Mouse (Mus musculus) lung, embryonic 16.5 days (tissue): Measurements from ENCODE around the gene Coq2. TPM values are rescaled to one million over a fixed set of nuclear protein-coding genes. Genes with fewer than 3 reads are reported as not detected.

ENCODE experiments used
- ATAC-seq: fragments of 200-750 bp; cut with Nextera tagmentation; 2 replicates; pipeline ENCODE4 v1.8.0; 2017; ENCODE audit warnings: low read depth, mild to moderate bottlenecking, moderate library complexity
- H3K27ac ChIP-seq: fragments of 300-500 bp; sonication (generic); 2 replicates; pipeline ENCODE4 v1.5.1; 2014; ENCODE audit warnings: mild to moderate bottlenecking, control low read depth, low read length
- H3K27me3 ChIP-seq: fragments of 300-500 bp; sonication (generic); 2 replicates; pipeline ENCODE4 v1.6.1; 2014; ENCODE audit warnings: low read depth, low read length, mixed read lengths; ENCODE audit not compliant: control insufficient read depth, insufficient read depth
- H3K36me3 ChIP-seq: fragments of 300-500 bp; sonication (generic); 2 replicates; pipeline ENCODE4 v1.6.1; 2014; ENCODE audit warnings: low read length; ENCODE audit not compliant: control insufficient read depth, insufficient read depth
- H3K4me1 ChIP-seq: fragments of 300-500 bp; sonication (generic); replicated peaks from 2 replicates; pipeline ENCODE4 v1.6.1; 2014; ENCODE audit warnings: low read length, mixed read lengths; ENCODE audit not compliant: control insufficient read depth, insufficient read depth
- H3K4me2 ChIP-seq: fragments of 300-500 bp; sonication (generic); 2 replicates; pipeline ENCODE4 v1.6.1; 2014; ENCODE audit warnings: low read depth, low read length, control low read depth
- H3K4me3 ChIP-seq: fragments of 300-500 bp; sonication (generic); 2 replicates; pipeline ENCODE4 v1.5.1; 2014; ENCODE audit warnings: mild to moderate bottlenecking, low read length, control low read depth
- H3K9ac ChIP-seq: fragments of 300-500 bp; sonication (generic); 2 replicates; pipeline ENCODE4 v1.6.1; 2014; ENCODE audit warnings: low read length, control low read depth
- H3K9me3 ChIP-seq: fragments of 300-500 bp; sonication (generic); 2 replicates; pipeline ENCODE4 v1.6.1; 2016; ENCODE audit warnings: low read length; ENCODE audit not compliant: control insufficient read depth
- WGBS: fragments of 180-500 bp; shearing (Covaris S2); extraction: QIAGEN DNeasy Blood & Tissue Kit; methylation state at CpG from one replicate; pipeline ENCODE4 v1.1.7; 2014; 5-methylcytosine and 5-hydroxymethylcytosine counted together
- polyA plus RNA-seq: library from polyadenylated mRNA; unstranded; fragments of >200 nt; fragmentation: Nextera tagmentation; extraction: Ambion mirVana; gene quantifications from 2 replicates; pipeline ENCODE4 v1.2.1, GENCODE M21; 2015

Gene Coq2
- polyA plus RNA-seq, 1 experiment from 2014 or later, result 44.1 TPM

DNA sequence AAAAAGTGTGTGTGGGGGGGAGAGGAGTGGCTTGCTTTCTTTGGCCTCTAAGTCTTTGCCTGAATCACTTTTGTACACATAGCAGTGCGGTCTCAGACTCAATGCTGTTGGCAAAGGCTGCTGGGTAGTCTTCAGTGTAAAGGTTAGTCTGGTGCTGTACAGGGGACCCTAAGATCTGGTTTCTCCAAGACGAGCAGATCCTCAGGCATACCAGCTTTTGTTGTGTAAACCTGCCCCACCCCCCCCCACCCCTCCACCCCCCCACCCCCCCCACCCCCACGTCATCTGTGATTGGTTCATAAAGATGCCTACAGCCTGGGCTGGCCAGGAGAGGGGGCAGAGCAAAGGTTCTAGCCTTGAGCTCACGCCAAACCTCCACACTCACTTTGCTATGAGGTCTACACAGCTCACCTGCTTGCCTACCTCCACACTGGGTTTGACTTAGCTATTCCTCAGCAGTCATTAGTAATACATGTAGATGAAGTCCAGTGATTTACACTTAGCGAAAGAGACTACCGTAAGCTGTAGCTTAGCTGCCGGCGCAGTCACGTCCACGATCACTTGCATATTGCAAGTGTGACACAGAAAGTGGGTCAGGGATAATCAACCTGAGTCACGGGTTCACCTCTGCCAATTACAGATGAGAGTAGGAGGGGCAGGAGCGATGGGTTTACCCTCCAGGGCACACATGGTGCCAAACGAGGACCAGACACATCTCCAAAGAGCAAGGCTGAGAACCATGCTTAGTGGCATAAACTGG, 26.1 kb upstream of the Coq2 start:
- Histone ChIP-seq H3K4me3 (no peak overlapping the region), H3K4me1 (no peaks in the 10 kb centered on the region), H3K36me3 (no peaks in the 10 kb centered on the region), H3K4me2 (no peak overlapping the region), H3K27me3 (no peaks in the 10 kb centered on the region), H3K9ac (no peak overlapping the region), H3K27ac (no peak overlapping the region), H3K9me3 (no peaks in the 10 kb centered on the region)
- WGBS, result 85% methylated on average over 12 of the region's 13 CpGs
- ATAC-seq, result no peak

DNA sequence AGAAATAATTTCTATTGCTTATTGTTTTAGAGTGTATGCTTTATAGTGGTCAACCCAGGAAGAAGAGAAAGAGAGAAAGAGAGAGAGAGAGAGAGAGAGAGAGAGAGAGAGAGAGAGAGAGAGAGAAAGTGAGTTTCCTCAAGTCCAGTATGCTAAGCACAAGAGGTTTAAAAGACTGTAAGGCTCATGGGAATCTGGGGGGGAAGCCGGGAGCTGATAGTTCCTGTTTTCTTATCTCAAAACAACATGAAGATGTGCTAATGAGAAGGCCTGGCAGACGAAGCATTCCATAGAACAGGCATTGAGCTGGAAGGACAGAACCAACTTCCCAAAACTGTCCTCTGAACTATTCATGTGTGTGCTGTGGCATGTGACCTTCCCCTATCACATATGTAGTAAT, 22.9 kb upstream of the Coq2 start:
- no peak for ATAC-seq
- 44% methylated on average over 2 of the region's 2 CpGs for WGBS
- Histone ChIP-seq H3K4me1 (no peaks in the 10 kb centered on the region), H3K9me3 (no peaks in the 10 kb centered on the region), H3K4me2 (no peak overlapping the region), H3K9ac (no peak overlapping the region), H3K4me3 (no peak overlapping the region), H3K27ac (no peak overlapping the region), H3K27me3 (no peaks in the 10 kb centered on the region), H3K36me3 (no peaks in the 10 kb centered on the region)

DNA sequence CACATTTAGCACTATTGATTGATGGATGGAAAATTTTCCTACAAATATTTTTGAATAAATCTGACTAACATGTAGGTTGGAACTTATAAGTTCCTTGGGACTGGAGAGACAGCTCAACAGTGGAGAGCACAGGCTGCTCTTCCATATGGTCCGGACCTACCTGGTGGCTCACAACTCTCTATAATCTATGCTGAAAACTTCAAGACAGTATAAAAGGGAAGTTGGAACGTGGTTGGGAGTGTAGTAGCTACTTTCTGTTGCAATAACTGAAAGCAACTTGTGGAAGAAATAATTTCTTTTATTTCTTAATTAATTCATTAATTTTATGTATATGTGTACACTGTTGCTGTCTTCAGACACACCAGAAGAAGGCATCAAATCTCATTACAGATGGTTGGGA, 22.5 kb upstream of the Coq2 start:
- Histone ChIP-seq H3K27me3 (no peaks in the 10 kb centered on the region), H3K4me3 (no peak overlapping the region), H3K9me3 (no peaks in the 10 kb centered on the region), H3K9ac (no peak overlapping the region), H3K4me2 (no peak overlapping the region), H3K27ac (no peak overlapping the region), H3K36me3 (no peaks in the 10 kb centered on the region), H3K4me1 (no peaks in the 10 kb centered on the region)
- ATAC-seq, result no peak
- 73% methylated on average over 2 of the region's 2 CpGs for WGBS

DNA sequence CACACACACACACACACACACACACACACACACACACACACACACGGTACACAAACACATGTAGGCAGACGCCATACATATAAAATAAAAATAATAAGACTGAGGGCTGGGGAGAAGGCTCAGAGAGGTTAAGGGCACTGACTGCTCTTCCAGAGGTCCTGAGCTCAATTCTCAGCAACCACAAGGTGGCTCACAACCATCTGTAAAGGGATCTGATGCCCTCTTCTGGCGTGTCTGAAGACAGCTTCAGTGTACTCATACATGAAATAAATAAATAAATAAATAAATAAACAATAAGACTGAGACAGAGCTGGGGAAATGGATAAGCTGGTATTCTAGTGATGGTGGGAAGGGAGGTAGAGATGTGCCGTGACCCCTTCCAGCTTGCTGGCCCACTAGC, 10.7 kb upstream of the Coq2 start:
- Histone ChIP-seq H3K4me3 (no peak overlapping the region), H3K36me3 (no peaks in the 10 kb centered on the region), H3K4me1 (no peaks in the 10 kb centered on the region), H3K27ac (no peak overlapping the region), H3K4me2 (no peak overlapping the region), H3K27me3 (no peaks in the 10 kb centered on the region), H3K9ac (no peak overlapping the region), H3K9me3 (no peaks in the 10 kb centered on the region)
- ATAC-seq, result no peak
- WGBS, result 61% methylated on average over 4 of the region's 4 CpGs

DNA sequence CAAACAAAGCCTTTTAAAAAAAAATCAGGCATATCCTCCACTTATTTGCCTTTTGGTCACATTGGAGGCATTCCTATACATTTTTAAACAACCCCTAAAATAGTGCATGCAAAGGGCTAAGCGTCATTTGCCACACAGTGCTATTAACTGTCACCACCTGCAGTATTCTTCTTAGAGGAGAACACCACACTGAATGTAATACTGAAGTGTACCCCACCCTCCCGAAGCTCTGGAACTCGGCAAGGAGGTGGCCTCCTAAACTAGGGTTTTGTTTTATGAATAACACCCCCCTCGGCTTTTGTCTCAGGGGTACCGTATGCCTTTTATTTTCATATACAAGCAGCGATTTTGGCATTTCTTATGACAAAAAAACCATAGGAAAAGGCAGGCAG, 5.6 kb upstream of the Coq2 start:
- no peak overlapping the region for H3K27ac ChIP-seq
- H3K36me3 ChIP-seq, result no peaks in the 10 kb centered on the region
- no peak overlapping the region for H3K9ac ChIP-seq
- 75% methylated on average over 6 of the region's 6 CpGs for WGBS
- no peaks in the 10 kb centered on the region for H3K27me3 ChIP-seq
- no peaks in the 10 kb centered on the region for H3K9me3 ChIP-seq
- H3K4me3 ChIP-seq, result no peak overlapping the region
- no peak for ATAC-seq
- H3K4me1 ChIP-seq, result no peaks in the 10 kb centered on the region
- H3K4me2 ChIP-seq, result no peak overlapping the region

DNA sequence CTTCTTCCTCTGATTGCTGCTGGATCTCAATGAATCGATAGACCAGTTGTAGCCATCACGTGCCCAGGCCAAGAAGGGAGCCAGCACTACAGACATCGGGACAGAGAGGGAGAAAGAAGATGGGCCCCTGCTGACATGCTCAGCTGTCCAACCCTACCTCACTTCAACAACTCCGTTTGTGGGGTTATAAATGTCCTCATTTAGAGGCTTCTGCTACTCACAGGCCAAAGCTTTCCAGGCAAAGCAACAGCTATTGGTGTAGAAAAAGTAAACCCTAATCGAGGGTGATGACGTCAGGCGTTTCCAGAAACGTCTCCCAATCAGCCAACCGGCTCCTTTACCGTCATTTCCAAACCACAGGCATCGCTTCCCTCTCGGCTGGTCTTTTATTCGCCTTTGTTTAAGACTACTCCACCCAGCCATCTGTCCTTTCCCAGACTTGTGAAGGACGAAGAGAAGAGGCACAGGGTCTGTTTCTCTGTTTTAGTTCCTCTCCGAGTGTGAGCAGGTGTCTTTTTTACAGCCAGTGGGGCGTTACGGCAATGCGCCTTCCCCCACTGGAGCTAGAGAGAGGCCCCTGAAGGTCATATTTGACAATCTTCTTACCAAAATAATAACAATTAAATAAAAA, 5.1 kb upstream of the Coq2 start:
- no peak for ATAC-seq
- H3K9me3 ChIP-seq, result no peaks in the 10 kb centered on the region

DNA sequence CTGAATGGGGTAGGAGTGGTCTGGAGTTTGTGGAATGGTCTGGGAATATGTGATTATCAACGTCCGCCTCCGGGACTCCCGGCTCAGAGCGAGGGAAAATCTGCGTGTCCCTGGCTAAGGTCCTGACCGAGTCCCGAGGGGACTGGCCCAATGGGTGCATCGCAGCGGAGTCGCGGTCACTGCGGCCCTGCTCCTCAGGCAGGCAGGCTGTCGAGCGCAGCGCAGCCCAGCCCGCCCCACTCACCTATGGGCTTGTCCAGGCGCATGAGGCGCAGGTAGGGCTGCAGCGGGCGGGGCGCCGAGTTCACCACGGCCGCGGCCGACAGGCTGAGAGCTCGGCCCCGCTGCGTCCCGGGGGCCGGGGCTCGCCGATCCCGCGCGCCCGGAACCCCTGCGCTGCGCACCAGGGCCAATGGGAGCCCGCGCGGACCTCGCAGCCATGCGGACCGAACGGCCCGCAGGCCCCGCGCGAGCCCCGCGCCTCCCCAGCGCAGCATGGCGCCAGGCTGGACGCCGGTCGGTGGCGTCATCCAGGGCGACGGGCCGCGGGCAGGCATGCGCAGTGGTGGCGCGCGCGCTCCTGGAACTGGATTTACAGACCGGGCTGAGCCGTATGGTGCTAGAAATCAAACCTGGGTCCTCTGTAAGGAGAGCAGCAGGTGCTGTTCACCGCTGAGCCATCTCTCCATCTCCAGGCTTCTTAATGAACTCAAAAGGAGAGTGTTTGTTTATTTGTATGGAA, 1.0 kb downstream of the Coq2 start:
- peak overlapping the region; percentile 84 for H3K4me2 ChIP-seq
- peak overlapping the region; percentile 81 for H3K4me3 ChIP-seq
- WGBS, result under 1% methylated on average over 70 of the region's 71 CpGs
- no peaks in the 10 kb centered on the region for H3K36me3 ChIP-seq
- H3K27ac ChIP-seq, result peak overlapping the region; percentile 57
- H3K27me3 ChIP-seq, result no peaks in the 10 kb centered on the region
- ATAC-seq, result peak; percentile 97
- peaks cover 16% of the 10 kb centered on the region for H3K4me1 ChIP-seq
- H3K9ac ChIP-seq, result peak overlapping the region; percentile 87
- no peaks in the 10 kb centered on the region for H3K9me3 ChIP-seq

More for the DNA sequence above, 5.1 kb upstream of the Coq2 start:
- no peaks in the 10 kb centered on the region for H3K27me3 ChIP-seq
- no peak overlapping the region for H3K4me3 ChIP-seq
- H3K4me2 ChIP-seq, result no peak overlapping the region
- no peak overlapping the region for H3K27ac ChIP-seq
- no peak overlapping the region for H3K9ac ChIP-seq
- WGBS, result 66% methylated on average over 18 of the region's 18 CpGs
- no peaks in the 10 kb centered on the region for H3K4me1 ChIP-seq
- no peaks in the 10 kb centered on the region for H3K36me3 ChIP-seq

DNA sequence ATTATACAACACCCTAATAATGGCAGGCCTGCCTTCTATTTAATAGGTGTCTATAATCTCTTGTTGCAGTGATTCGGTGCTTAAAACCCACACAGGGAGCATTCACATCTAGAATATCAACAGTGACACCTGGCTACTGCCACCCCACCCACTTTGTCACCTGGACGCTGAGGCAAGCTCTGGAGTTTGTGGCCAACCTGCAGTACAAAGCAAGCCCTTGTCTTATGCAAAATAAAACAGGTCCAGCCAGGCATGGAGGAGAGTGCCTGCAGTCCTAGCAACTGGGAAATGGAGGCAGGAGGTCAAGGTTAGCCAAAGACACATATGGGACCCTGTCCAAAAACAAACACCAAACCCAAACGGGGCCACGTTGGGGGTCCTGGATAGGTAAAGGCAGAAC, 2.5 kb downstream of the Coq2 start:
- Histone ChIP-seq H3K4me3 (no peak overlapping the region), H3K27ac (no peak overlapping the region), H3K36me3 (peaks cover 4% of the 10 kb centered on the region; the same call in 1 of the 2 replicates), H3K4me2 (no peak overlapping the region), H3K9ac (no peak overlapping the region), H3K27me3 (no peaks in the 10 kb centered on the region), H3K9me3 (no peaks in the 10 kb centered on the region), H3K4me1 (peaks cover 16% of the 10 kb centered on the region)
- no peak for ATAC-seq
- 71% methylated on average over 4 of the region's 4 CpGs for WGBS

DNA sequence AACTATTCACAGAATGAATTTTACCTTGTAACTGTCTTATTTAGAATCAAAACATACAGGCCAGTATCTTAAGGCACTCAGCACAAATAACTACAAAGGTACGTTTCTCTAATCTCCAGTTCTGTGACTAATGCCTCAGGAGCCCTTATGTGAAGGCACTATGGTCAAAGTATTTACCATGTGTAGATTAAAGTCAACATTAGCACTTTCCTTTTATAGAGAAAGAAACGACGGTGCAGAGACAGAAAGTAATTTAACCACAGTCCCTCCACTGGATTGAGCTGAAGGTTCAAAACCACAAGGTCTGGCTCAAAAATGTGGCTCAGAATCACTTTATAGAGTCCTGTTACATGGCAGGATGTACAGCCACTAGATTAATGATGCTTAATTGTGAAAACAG, 3.0 kb downstream of the Coq2 start:
- no peak for ATAC-seq
- WGBS, result 52% methylated on average over 3 of the region's 3 CpGs
- Histone ChIP-seq H3K27ac (no peak overlapping the region), H3K27me3 (no peaks in the 10 kb centered on the region), H3K4me3 (no peak overlapping the region), H3K9me3 (no peaks in the 10 kb centered on the region), H3K4me2 (no peak overlapping the region), H3K9ac (no peak overlapping the region), H3K4me1 (peaks cover 16% of the 10 kb centered on the region), H3K36me3 (peaks cover 4% of the 10 kb centered on the region; the same call in 1 of the 2 replicates)
